Mouse (Mus musculus) midbrain, embryonic 16.5 days (tissue): Measurements from ENCODE around the gene Ptprn2. TPM values are rescaled to one million over a fixed set of nuclear protein-coding genes. Genes with fewer than 3 reads are reported as not detected.
A peak's percentile ranks its signal among the peaks of the same experiment; 100 is the strongest.

Source experiments
- ATAC-seq: fragments of 200-750 bp; cut with Nextera tagmentation; 2 replicates; pipeline ENCODE4 v1.8.0; 2017; ENCODE audit warnings: moderate TSS enrichment
- H3K27ac ChIP-seq: fragments of 300-500 bp; sonication (generic); 2 replicates; pipeline ENCODE4 v1.5.1; 2014; ENCODE audit warnings: mild to moderate bottlenecking, low read length, mixed read lengths
- H3K27me3 ChIP-seq: fragments of 300-500 bp; sonication (generic); 2 replicates; pipeline ENCODE4 v1.6.1; 2014; ENCODE audit warnings: low read depth, low read length, mixed read lengths; ENCODE audit not compliant: control insufficient read depth, insufficient read depth
- H3K36me3 ChIP-seq: fragments of 300-500 bp; sonication (generic); 2 replicates; pipeline ENCODE4 v1.6.1; 2014; ENCODE audit warnings: mild to moderate bottlenecking, low read length, moderate library complexity, mixed read lengths; ENCODE audit not compliant: control insufficient read depth, insufficient read depth
- H3K4me1 ChIP-seq: fragments of 300-500 bp; sonication (generic); 2 replicates; pipeline ENCODE4 v1.6.1; 2014; ENCODE audit warnings: mild to moderate bottlenecking, low read length, mixed read lengths; ENCODE audit not compliant: control insufficient read depth, insufficient read depth
- H3K4me2 ChIP-seq: fragments of 300-500 bp; sonication (generic); 2 replicates; pipeline ENCODE4 v1.6.1; 2014; ENCODE audit warnings: mild to moderate bottlenecking, low read length, mixed read lengths
- H3K4me3 ChIP-seq: fragments of 300-500 bp; sonication (generic); 2 replicates; pipeline ENCODE4 v1.5.1; 2014; ENCODE audit warnings: low read depth, mild to moderate bottlenecking, low read length, moderate library complexity, mixed read lengths
- H3K9ac ChIP-seq: fragments of 300-500 bp; sonication (generic); 2 replicates; pipeline ENCODE4 v1.6.1; 2014; ENCODE audit warnings: low read depth, low read length, mixed read lengths
- H3K9me3 ChIP-seq: fragments of 300-500 bp; sonication (generic); replicated peaks from 2 replicates; pipeline ENCODE4 v1.6.1; 2014; ENCODE audit warnings: mild to moderate bottlenecking, low read length, mixed read lengths; ENCODE audit not compliant: control insufficient read depth, poor library complexity, severe bottlenecking
- WGBS: fragments of 180-500 bp; shearing (Covaris S2); extraction: QIAGEN DNeasy Blood & Tissue Kit; methylation state at CpG from one replicate; pipeline ENCODE4 v1.1.7; 2014; 5-methylcytosine and 5-hydroxymethylcytosine counted together
- polyA plus RNA-seq: library from polyadenylated mRNA; unstranded; fragments of >200 nt; fragmentation: Nextera tagmentation; extraction: Ambion mirVana; gene quantifications from 2 replicates; pipeline ENCODE4 v1.2.1, GENCODE M21; 2015

Ptprn2 gene
- polyA plus RNA-seq, 1 experiment from 2014 or later: 15.6 TPM

GRCm38 (mm10) chr12:116590076-116590475 lies 104.6 kb downstream of the Ptprn2 start:
- no peak overlapping the region for H3K9ac ChIP-seq
- 90% methylated on average over 5 of the region's 5 CpGs for WGBS
- ATAC-seq: no peak
- no peak overlapping the region for H3K4me3 ChIP-seq
- no peaks in the 10 kb centered on the region for H3K27me3 ChIP-seq
- no peak overlapping the region for H3K4me2 ChIP-seq
- H3K9me3 ChIP-seq: no peaks in the 10 kb centered on the region
- no peaks in the 10 kb centered on the region for H3K36me3 ChIP-seq
- peaks cover 4% of the 10 kb centered on the region; the same call in 1 of the 2 replicates for H3K4me1 ChIP-seq
- H3K27ac ChIP-seq: no peak overlapping the region

- Histone ChIP-seq H3K36me3 (no peaks in the 10 kb centered on the region), H3K4me3 (no peak overlapping the region), H3K9me3 (no peaks in the 10 kb centered on the region), H3K27ac (peak overlapping the region; percentile 9; the same call in 1 of the 2 replicates), H3K27me3 (no peaks in the 10 kb centered on the region), H3K9ac (no peak overlapping the region), H3K4me1 (peaks cover 19% of the 10 kb centered on the region), H3K4me2 (no peak overlapping the region)
- WGBS: 81% methylated on average over 8 of the region's 8 CpGs
- no peak for ATAC-seq
Observed at GRCm38 (mm10) chr12:116594457-116594856, 108.9 kb downstream of the Ptprn2 start.

- H3K9ac ChIP-seq: no peak overlapping the region
- no peaks in the 10 kb centered on the region for H3K27me3 ChIP-seq
- ATAC-seq: no peak
- H3K36me3 ChIP-seq: no peaks in the 10 kb centered on the region
- no peak overlapping the region for H3K4me3 ChIP-seq
- H3K9me3 ChIP-seq: no peaks in the 10 kb centered on the region
- H3K27ac ChIP-seq: no peak overlapping the region
- 93% methylated on average over 7 of the region's 7 CpGs for WGBS
- no peak overlapping the region for H3K4me2 ChIP-seq
- peaks cover 25% of the 10 kb centered on the region for H3K4me1 ChIP-seq
Observed at GRCm38 (mm10) chr12:116594866-116595610, 109.5 kb downstream of the Ptprn2 start.

GRCm38 (mm10) chr12:116595727-116596126 lies 110.2 kb downstream of the Ptprn2 start:
- no peaks in the 10 kb centered on the region for H3K27me3 ChIP-seq
- no peak overlapping the region for H3K4me3 ChIP-seq
- no peak overlapping the region for H3K27ac ChIP-seq
- no peak overlapping the region for H3K4me2 ChIP-seq
- no peak overlapping the region for H3K9ac ChIP-seq
- H3K4me1 ChIP-seq: peaks cover 32% of the 10 kb centered on the region
- WGBS: 85% methylated on average over 4 of the region's 4 CpGs
- H3K36me3 ChIP-seq: no peaks in the 10 kb centered on the region
- H3K9me3 ChIP-seq: no peaks in the 10 kb centered on the region
- no peak for ATAC-seq

GRCm38 (mm10) chr12:116596993-116597392 lies 111.5 kb downstream of the Ptprn2 start:
- Histone ChIP-seq H3K4me1 (peaks cover 34% of the 10 kb centered on the region), H3K9me3 (no peaks in the 10 kb centered on the region), H3K27me3 (no peaks in the 10 kb centered on the region), H3K36me3 (no peaks in the 10 kb centered on the region), H3K9ac (no peak overlapping the region), H3K27ac (peak overlapping the region; percentile 13; the same call in 1 of the 2 replicates), H3K4me3 (no peak overlapping the region), H3K4me2 (no peak overlapping the region)
- ATAC-seq: no peak
- 95% methylated on average over 20 of the region's 20 CpGs for WGBS

GRCm38 (mm10) chr12:116597670-116598069 lies 112.2 kb downstream of the Ptprn2 start:
- Histone ChIP-seq H3K36me3 (no peaks in the 10 kb centered on the region), H3K4me1 (peaks cover 34% of the 10 kb centered on the region), H3K27me3 (no peaks in the 10 kb centered on the region), H3K9me3 (no peaks in the 10 kb centered on the region), H3K4me2 (no peak overlapping the region), H3K4me3 (no peak overlapping the region), H3K27ac (peak overlapping the region; percentile 80), H3K9ac (no peak overlapping the region)
- 0 out of 2 replicates have a peak, but pooled peaks have one; percentile 15 for ATAC-seq
- WGBS: 56% methylated on average over 5 of the region's 5 CpGs

- Histone ChIP-seq H3K36me3 (no peaks in the 10 kb centered on the region), H3K27me3 (no peaks in the 10 kb centered on the region), H3K4me2 (no peak overlapping the region), H3K4me3 (no peak overlapping the region), H3K9ac (no peak overlapping the region), H3K27ac (peak overlapping the region; percentile 80), H3K4me1 (peaks cover 34% of the 10 kb centered on the region), H3K9me3 (no peaks in the 10 kb centered on the region)
- peak; percentile 15; the same call in 1 of the 2 replicates for ATAC-seq
- WGBS: 62% methylated on average over 8 of the region's 8 CpGs
Observed at GRCm38 (mm10) chr12:116598123-116599005, 112.8 kb downstream of the Ptprn2 start.

GRCm38 (mm10) chr12:116599537-116599936 lies 114.0 kb downstream of the Ptprn2 start:
- no peaks in the 10 kb centered on the region for H3K9me3 ChIP-seq
- H3K4me1 ChIP-seq: peaks cover 34% of the 10 kb centered on the region
- peak; percentile 91 for ATAC-seq
- H3K9ac ChIP-seq: no peak overlapping the region
- 26% methylated on average over 1 of the region's 1 CpGs for WGBS
- no peaks in the 10 kb centered on the region for H3K36me3 ChIP-seq
- H3K4me3 ChIP-seq: no peak overlapping the region
- H3K27ac ChIP-seq: peak overlapping the region; percentile 86
- H3K4me2 ChIP-seq: peak overlapping the region; percentile 18
- H3K27me3 ChIP-seq: no peaks in the 10 kb centered on the region

GRCm38 (mm10) chr12:116600054-116600453 lies 114.5 kb downstream of the Ptprn2 start:
- H3K27me3 ChIP-seq: no peaks in the 10 kb centered on the region
- 30% methylated on average over 6 of the region's 6 CpGs for WGBS
- H3K9me3 ChIP-seq: no peaks in the 10 kb centered on the region
- peak overlapping the region; percentile 86 for H3K27ac ChIP-seq
- no peak overlapping the region for H3K9ac ChIP-seq
- peak overlapping the region; percentile 20; the same call in 1 of the 2 replicates for H3K4me2 ChIP-seq
- H3K4me1 ChIP-seq: peaks cover 34% of the 10 kb centered on the region
- no peak overlapping the region for H3K4me3 ChIP-seq
- ATAC-seq: peak; percentile 67
- H3K36me3 ChIP-seq: no peaks in the 10 kb centered on the region
